Mouse (Mus musculus) C2C12 (cell line): ENCODE measurements at regions not wholly inside any gene's neighbourhood (a gene's known extent, or its start where the extent isn't known, plus 50 kb on each side); places are given as distances from the start of the nearest gene placed in this dataset.

Experiments
- CTCF ChIP-seq: IDR thresholded peaks from one replicate; pipeline ENCODE4 v1.5.1; 2011; ENCODE audit not compliant: control insufficient read depth, insufficient read depth, insufficient read length
- MYOD1 ChIP-seq: IDR thresholded peaks from one replicate; pipeline ENCODE4 v1.6.1; 2011; ENCODE audit warnings: low read depth; ENCODE audit not compliant: control insufficient read depth, insufficient read length

DNA sequence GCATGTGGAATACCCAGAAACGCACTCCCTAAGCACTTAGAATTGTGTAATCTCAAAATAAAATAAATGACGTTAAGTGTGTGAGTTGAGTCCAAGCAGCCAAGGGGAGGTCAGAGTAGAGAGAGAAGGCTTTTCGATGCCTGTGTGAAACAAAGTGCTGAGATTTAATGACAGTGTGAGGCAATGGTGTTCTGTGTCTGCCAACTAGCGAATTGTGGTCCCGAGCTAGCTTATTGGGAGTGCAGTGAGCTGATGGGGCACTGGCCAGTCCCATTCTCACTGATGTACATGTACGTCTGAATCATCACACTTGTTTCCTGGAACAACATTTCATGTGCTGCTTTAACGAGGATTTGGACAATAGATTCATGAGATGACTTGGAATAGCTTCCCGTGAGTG lies 234.7 kb upstream of the Gm12728 start:
- TF ChIP-seq MYOD1 = no peak
- TF ChIP-seq CTCF = no peak
